Mouse (Mus musculus) forebrain, embryonic 11.5 days (tissue): ENCODE data around the gene Prkca. TPM values are rescaled to one million over a fixed set of nuclear protein-coding genes. Genes with fewer than 3 reads are reported as not detected.

Experiments used
- ATAC-seq: fragments of 200-750 bp; cut with Nextera tagmentation; replicated peaks from 2 replicates; pipeline ENCODE4 v1.8.0; 2017; ENCODE audit warnings: moderate TSS enrichment; ENCODE audit not compliant: low FRiP score
- DNase-seq: peaks from one replicate; pipeline ENCODE4 v3.0.0-alpha.2; 2017; ENCODE audit warnings: low spot score
- H3K27ac ChIP-seq: fragments of 300-500 bp; sonication (generic); 2 replicates; pipeline ENCODE4 v1.5.1; 2014; ENCODE audit warnings: low read depth, low read length
- H3K27me3 ChIP-seq: fragments of 300-500 bp; sonication (generic); 2 replicates; pipeline ENCODE4 v1.6.1; 2014; ENCODE audit warnings: mild to moderate bottlenecking, low read length, mixed read lengths; ENCODE audit not compliant: control insufficient read depth, insufficient read depth
- H3K36me3 ChIP-seq: fragments of 300-500 bp; sonication (generic); 2 replicates; pipeline ENCODE4 v1.6.1; 2014; ENCODE audit warnings: mild to moderate bottlenecking, low read length, moderate library complexity, mixed read lengths; ENCODE audit not compliant: control insufficient read depth, insufficient read depth
- H3K4me1 ChIP-seq: fragments of 300-500 bp; sonication (generic); replicated peaks from 2 replicates; pipeline ENCODE4 v1.6.1; 2014; ENCODE audit warnings: low read length, mixed read lengths; ENCODE audit not compliant: control insufficient read depth, insufficient read depth
- H3K4me2 ChIP-seq: fragments of 300-500 bp; sonication (generic); 2 replicates; pipeline ENCODE4 v1.6.1; 2014; ENCODE audit warnings: low read depth, mild to moderate bottlenecking, low read length, moderate library complexity, mixed read lengths; ENCODE audit not compliant: severe bottlenecking
- H3K4me3 ChIP-seq: fragments of 300-500 bp; sonication (generic); 2 replicates; pipeline ENCODE4 v1.5.1; 2014; ENCODE audit warnings: low read depth, low read length
- H3K9ac ChIP-seq: fragments of 300-500 bp; sonication (generic); 2 replicates; pipeline ENCODE4 v1.6.1; 2014; ENCODE audit warnings: low read length
- H3K9me3 ChIP-seq: fragments of 300-500 bp; sonication (generic); 2 replicates; pipeline ENCODE4 v1.6.1; 2016; ENCODE audit warnings: low read length, mixed read lengths; ENCODE audit not compliant: control insufficient read depth
- WGBS: fragments of 180-500 bp; shearing (Covaris S2); extraction: QIAGEN DNeasy Blood & Tissue Kit; methylation state at CpG from one replicate; pipeline ENCODE4 v1.1.7; 2014; 5-methylcytosine and 5-hydroxymethylcytosine counted together
- polyA plus RNA-seq: library from polyadenylated mRNA; unstranded; fragments of >200 nt; fragmentation: Nextera tagmentation; extraction: Ambion mirVana; gene quantifications from 2 replicates; pipeline ENCODE4 v1.2.1, GENCODE M21; 2014

Gene Prkca
- polyA plus RNA-seq, 1 experiment from 2014 or later, result 5.2 TPM

GRCm38 (mm10) chr11:108162110-108162509 is 181.6 kb downstream of the Prkca start:
- ATAC-seq (peak; percentile 70; the same call in 1 of the 2 replicates), DNase-seq (no peak)
- no peaks in the 10 kb centered on the region for H3K36me3 ChIP-seq
- H3K4me3 ChIP-seq, result no peak overlapping the region
- no peaks in the 10 kb centered on the region for H3K27me3 ChIP-seq
- H3K9ac ChIP-seq, result no peak overlapping the region
- no peak overlapping the region for H3K27ac ChIP-seq
- H3K9me3 ChIP-seq, result no peaks in the 10 kb centered on the region
- 23% methylated on average over 4 of the region's 4 CpGs for WGBS
- peaks cover 3% of the 10 kb centered on the region; the same call in 1 of the 2 replicates for H3K4me1 ChIP-seq
- no peak overlapping the region for H3K4me2 ChIP-seq

GRCm38 (mm10) chr11:108160056-108160455 is 183.7 kb downstream of the Prkca start:
- no peak for DNase-seq

DNA sequence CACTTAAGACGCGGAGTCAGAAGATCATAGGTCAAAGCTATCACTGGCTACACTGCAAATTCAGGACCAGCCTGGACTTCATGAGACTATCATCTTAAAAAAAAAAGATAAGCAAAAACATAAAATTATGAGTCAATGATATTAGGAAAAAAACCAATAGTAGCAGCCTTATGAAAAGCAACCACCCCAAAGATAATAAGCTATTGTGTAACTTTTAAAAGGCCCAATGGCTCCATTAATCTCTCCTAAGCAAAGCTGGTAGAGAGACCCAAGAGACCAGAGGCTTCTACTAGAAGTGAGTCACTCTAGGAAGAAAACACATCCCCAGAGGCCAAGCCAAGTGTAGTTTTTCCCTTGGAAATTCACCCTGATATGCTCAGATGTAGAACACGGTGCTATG is 185.7 kb downstream of the Prkca start:
- no peaks in the 10 kb centered on the region for H3K9me3 ChIP-seq
- 96% methylated on average over 3 of the region's 3 CpGs for WGBS
- no peak overlapping the region for H3K4me2 ChIP-seq
- H3K4me3 ChIP-seq, result no peak overlapping the region
- H3K4me1 ChIP-seq, result peaks cover 3% of the 10 kb centered on the region; the same call in 1 of the 2 replicates
- no peak overlapping the region for H3K27ac ChIP-seq
- ATAC-seq (no peak), DNase-seq (no peak)
- H3K9ac ChIP-seq, result no peak overlapping the region
- H3K36me3 ChIP-seq, result no peaks in the 10 kb centered on the region
- no peaks in the 10 kb centered on the region for H3K27me3 ChIP-seq

More at GRCm38 (mm10) chr11:108160056-108160455, 183.7 kb downstream of the Prkca start:
- H3K36me3 ChIP-seq, result no peaks in the 10 kb centered on the region
- no peak for ATAC-seq
- no peak overlapping the region for H3K9ac ChIP-seq
- H3K4me3 ChIP-seq, result no peak overlapping the region
- no peak overlapping the region for H3K27ac ChIP-seq
- no peaks in the 10 kb centered on the region for H3K27me3 ChIP-seq
- no peak overlapping the region for H3K4me2 ChIP-seq
- H3K9me3 ChIP-seq, result no peaks in the 10 kb centered on the region
- H3K4me1 ChIP-seq, result peaks cover 3% of the 10 kb centered on the region; the same call in 1 of the 2 replicates
- 95% methylated on average over 7 of the region's 7 CpGs for WGBS

DNA sequence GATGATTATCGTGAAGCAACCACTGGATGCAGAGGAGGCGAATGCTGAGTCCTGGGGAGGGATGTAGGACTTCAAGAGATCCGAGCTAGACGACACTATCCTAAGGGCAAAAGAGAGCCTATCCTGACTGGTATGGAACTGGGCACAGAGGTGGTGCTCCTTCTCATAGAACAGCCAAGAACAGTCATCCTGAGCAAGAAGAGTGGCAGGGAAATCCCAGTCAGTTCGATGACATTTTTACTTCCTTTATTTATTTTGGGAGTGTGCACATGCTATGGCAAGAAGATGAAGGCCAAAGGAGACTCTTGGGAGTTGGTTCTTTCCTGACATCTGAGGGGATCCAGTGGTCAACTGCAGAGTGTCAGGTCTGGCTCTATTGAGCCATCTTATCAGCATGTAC is 186.7 kb downstream of the Prkca start:
- 93% methylated on average over 5 of the region's 5 CpGs for WGBS
- no peak overlapping the region for H3K4me2 ChIP-seq
- H3K4me3 ChIP-seq, result no peak overlapping the region
- no peaks in the 10 kb centered on the region for H3K27me3 ChIP-seq
- no peak for DNase-seq
- no peak overlapping the region for H3K9ac ChIP-seq
- H3K9me3 ChIP-seq, result no peaks in the 10 kb centered on the region
- peaks cover 2% of the 10 kb centered on the region; the same call in 1 of the 2 replicates for H3K4me1 ChIP-seq
- H3K36me3 ChIP-seq, result no peaks in the 10 kb centered on the region
- no peak overlapping the region for H3K27ac ChIP-seq
- no peak for ATAC-seq

DNA sequence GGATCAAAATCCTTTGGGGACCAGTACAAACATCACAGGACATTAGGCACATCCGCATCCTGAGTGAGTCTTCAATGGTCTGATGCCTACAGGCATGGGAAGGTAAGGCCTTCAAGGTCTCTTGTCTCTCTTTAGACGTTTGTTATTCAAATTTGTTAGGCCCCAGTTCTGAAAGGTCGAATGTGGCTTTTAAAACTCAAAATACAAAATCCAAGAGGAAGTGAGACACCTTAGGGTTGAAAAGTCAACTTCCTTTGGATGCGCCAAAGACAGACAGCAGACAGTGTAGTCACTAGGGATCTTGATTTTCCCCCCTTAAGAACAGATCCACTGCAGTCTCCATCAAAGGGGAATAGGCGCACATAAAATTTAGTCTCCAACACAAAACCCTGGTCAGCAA is 187.6 kb downstream of the Prkca start:
- Histone ChIP-seq H3K36me3 (no peaks in the 10 kb centered on the region), H3K27ac (no peak overlapping the region), H3K4me2 (no peak overlapping the region), H3K9me3 (no peaks in the 10 kb centered on the region), H3K4me1 (no peaks in the 10 kb centered on the region), H3K27me3 (no peaks in the 10 kb centered on the region), H3K4me3 (no peak overlapping the region), H3K9ac (no peak overlapping the region)
- 90% methylated on average over 5 of the region's 5 CpGs for WGBS
- no peak for DNase-seq
- no peak for ATAC-seq

DNA sequence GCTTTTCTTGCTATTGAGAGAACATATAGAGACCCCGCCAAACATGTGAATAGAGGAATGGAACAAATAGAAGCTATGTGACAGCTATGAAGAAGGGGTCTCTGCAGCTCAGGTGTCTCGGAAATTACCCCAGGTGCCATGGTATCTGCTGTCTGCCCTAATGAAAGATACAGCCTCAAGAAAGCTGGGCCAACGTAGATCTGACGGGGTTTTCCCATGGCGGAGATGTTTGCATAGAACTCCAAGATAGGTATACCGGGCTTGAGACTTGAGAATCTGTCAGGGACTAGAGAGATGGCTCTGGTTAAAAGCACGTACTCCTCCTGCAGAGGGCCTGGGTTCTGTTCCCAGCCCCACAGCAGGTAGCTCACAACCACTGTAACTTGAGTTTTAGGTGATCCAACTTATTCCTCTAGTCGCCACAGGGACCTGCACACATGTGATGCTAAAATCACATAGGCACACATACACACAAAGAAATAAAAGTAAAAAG is 188.6 kb downstream of the Prkca start:
- Histone ChIP-seq H3K36me3 (no peaks in the 10 kb centered on the region), H3K9ac (no peak overlapping the region), H3K27ac (no peak overlapping the region), H3K27me3 (no peaks in the 10 kb centered on the region), H3K9me3 (no peaks in the 10 kb centered on the region), H3K4me1 (no peaks in the 10 kb centered on the region), H3K4me3 (no peak overlapping the region), H3K4me2 (no peak overlapping the region)
- DNase-seq (no peak), ATAC-seq (no peak)
- 94% methylated on average over 8 of the region's 8 CpGs for WGBS

GRCm38 (mm10) chr11:108153997-108154841 is 189.5 kb downstream of the Prkca start:
- no peak overlapping the region for H3K27ac ChIP-seq
- no peak overlapping the region for H3K4me2 ChIP-seq
- ATAC-seq (no peak), DNase-seq (no peak)
- H3K4me1 ChIP-seq, result no peaks in the 10 kb centered on the region
- no peak overlapping the region for H3K4me3 ChIP-seq
- no peaks in the 10 kb centered on the region for H3K36me3 ChIP-seq
- no peak overlapping the region for H3K9ac ChIP-seq
- 82% methylated on average over 9 of the region's 9 CpGs for WGBS
- no peaks in the 10 kb centered on the region for H3K9me3 ChIP-seq
- no peaks in the 10 kb centered on the region for H3K27me3 ChIP-seq

GRCm38 (mm10) chr11:108152591-108152990 is 191.1 kb downstream of the Prkca start:
- H3K4me1 ChIP-seq, result peaks cover 6% of the 10 kb centered on the region; the same call in 1 of the 2 replicates
- H3K4me3 ChIP-seq, result no peak overlapping the region
- no peaks in the 10 kb centered on the region for H3K9me3 ChIP-seq
- 85% methylated on average over 4 of the region's 4 CpGs for WGBS
- H3K27me3 ChIP-seq, result no peaks in the 10 kb centered on the region
- no peak for ATAC-seq
- H3K9ac ChIP-seq, result no peak overlapping the region
- no peaks in the 10 kb centered on the region for H3K36me3 ChIP-seq
- no peak overlapping the region for H3K4me2 ChIP-seq
- DNase-seq, result no peak
- H3K27ac ChIP-seq, result no peak overlapping the region
